Mouse (Mus musculus) liver, embryonic 15.5 days (tissue): Measurements from ENCODE around the gene Mcts2. TPM values are rescaled to one million over a fixed set of nuclear protein-coding genes. Genes with fewer than 3 reads are reported as not detected.

Source experiments
- ATAC-seq: fragments of 200-750 bp; cut with Nextera tagmentation; 2 replicates; pipeline ENCODE4 v1.8.0; 2017; ENCODE audit warnings: moderate number of reproducible peaks, mild to moderate bottlenecking, moderate library complexity; ENCODE audit not compliant: insufficient read depth
- H3K27ac ChIP-seq: fragments of 300-500 bp; sonication (generic); replicated peaks from 2 replicates; pipeline ENCODE4 v1.5.1; 2015; ENCODE audit warnings: mild to moderate bottlenecking, inconsistent platforms
- H3K27me3 ChIP-seq: fragments of 300-500 bp; sonication (generic); 2 replicates; pipeline ENCODE4 v1.6.1; 2015; ENCODE audit warnings: mild to moderate bottlenecking, inconsistent platforms
- H3K36me3 ChIP-seq: fragments of 300-500 bp; sonication (generic); replicated peaks from 2 replicates; pipeline ENCODE4 v1.6.1; 2015; ENCODE audit warnings: moderate library complexity, mild to moderate bottlenecking, inconsistent platforms
- H3K4me1 ChIP-seq: fragments of 300-500 bp; sonication (generic); replicated peaks from 2 replicates; pipeline ENCODE4 v1.6.1; 2015; ENCODE audit warnings: inconsistent platforms
- H3K4me2 ChIP-seq: fragments of 300-500 bp; sonication (generic); 2 replicates; pipeline ENCODE4 v1.6.1; 2015; ENCODE audit warnings: moderate library complexity, mild to moderate bottlenecking, inconsistent platforms
- H3K4me3 ChIP-seq: fragments of 300-500 bp; sonication (generic); replicated peaks from 2 replicates; pipeline ENCODE4 v1.5.1; 2015; ENCODE audit warnings: mild to moderate bottlenecking, inconsistent platforms
- H3K9ac ChIP-seq: fragments of 300-500 bp; sonication (generic); 2 replicates; pipeline ENCODE4 v1.6.1; 2015; ENCODE audit warnings: moderate library complexity, mild to moderate bottlenecking, inconsistent platforms
- H3K9me3 ChIP-seq: fragments of 300-500 bp; sonication (generic); replicated peaks from 2 replicates; pipeline ENCODE4 v1.6.1; 2016; ENCODE audit warnings: inconsistent platforms
- WGBS: fragments of 180-500 bp; shearing (Covaris S2); methylation state at CpG from one replicate; pipeline ENCODE4 v1.1.7; 2015; ENCODE audit warnings: mixed read lengths; ENCODE audit not compliant: insufficient replicate concordance; 5-methylcytosine and 5-hydroxymethylcytosine counted together
- polyA plus RNA-seq: library from polyadenylated mRNA; unstranded; fragments of >200 nt; fragmentation: Nextera tagmentation; extraction: Ambion mirVana; gene quantifications from 2 replicates; pipeline ENCODE4 v1.2.1, GENCODE M21; 2015

The Mcts2 gene
- polyA plus RNA-seq, 1 experiment from 2014 or later, result 12.1 TPM

DNA sequence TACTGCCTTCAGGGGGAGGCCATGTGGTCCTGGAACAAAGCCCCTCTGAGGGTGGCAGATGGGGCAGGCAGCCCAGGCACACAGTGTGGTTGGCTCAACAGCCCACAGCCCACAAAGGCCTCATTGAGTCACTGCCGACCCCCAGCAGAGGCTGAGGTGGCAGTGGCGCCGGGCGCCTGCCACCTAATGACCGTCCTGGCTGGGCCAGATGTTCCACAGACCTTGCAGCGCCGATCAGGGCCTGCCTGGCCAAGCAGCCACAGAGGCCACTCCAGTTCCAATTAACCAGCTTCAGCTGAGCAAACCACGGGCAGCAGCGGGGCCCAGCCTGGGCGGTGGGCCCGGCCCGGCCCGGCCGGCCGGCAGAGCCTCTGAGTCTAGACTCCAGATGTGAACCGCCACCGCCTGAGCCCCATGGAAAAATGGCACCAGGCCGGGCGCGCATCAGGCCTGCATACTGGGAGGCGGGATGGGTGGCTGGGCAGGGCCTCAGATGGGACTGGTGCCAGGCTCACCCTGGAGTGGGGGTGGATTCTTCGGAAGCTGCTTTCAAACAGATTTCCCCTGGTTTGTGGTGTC lies 19.2 kb downstream of the Mcts2 start:
- H3K9me3 ChIP-seq, result no peaks in the 10 kb centered on the region
- WGBS, result 88% methylated on average over 22 of the region's 22 CpGs
- H3K27ac ChIP-seq, result no peak overlapping the region
- H3K9ac ChIP-seq, result no peak overlapping the region
- peaks cover 21% of the 10 kb centered on the region for H3K4me1 ChIP-seq
- H3K4me3 ChIP-seq, result no peak overlapping the region
- peaks cover 55% of the 10 kb centered on the region for H3K36me3 ChIP-seq
- no peak overlapping the region for H3K4me2 ChIP-seq
- no peak for ATAC-seq
- H3K27me3 ChIP-seq, result no peaks in the 10 kb centered on the region

- Histone ChIP-seq H3K9me3 (no peaks in the 10 kb centered on the region), H3K36me3 (peaks cover 45% of the 10 kb centered on the region), H3K27ac (peak overlapping the region; percentile 51; the same call in 1 of the 2 replicates), H3K4me1 (peaks cover 21% of the 10 kb centered on the region), H3K4me3 (peak overlapping the region; percentile 42), H3K4me2 (peak overlapping the region; percentile 59), H3K27me3 (no peaks in the 10 kb centered on the region), H3K9ac (peak overlapping the region; percentile 44; the same call in 1 of the 2 replicates)
- no peak for ATAC-seq
- 48% methylated on average over 7 of the region's 7 CpGs for WGBS
These were observed 20.4 kb downstream of the Mcts2 start for GRCm38 (mm10) chr2:152707186-152707585.

DNA sequence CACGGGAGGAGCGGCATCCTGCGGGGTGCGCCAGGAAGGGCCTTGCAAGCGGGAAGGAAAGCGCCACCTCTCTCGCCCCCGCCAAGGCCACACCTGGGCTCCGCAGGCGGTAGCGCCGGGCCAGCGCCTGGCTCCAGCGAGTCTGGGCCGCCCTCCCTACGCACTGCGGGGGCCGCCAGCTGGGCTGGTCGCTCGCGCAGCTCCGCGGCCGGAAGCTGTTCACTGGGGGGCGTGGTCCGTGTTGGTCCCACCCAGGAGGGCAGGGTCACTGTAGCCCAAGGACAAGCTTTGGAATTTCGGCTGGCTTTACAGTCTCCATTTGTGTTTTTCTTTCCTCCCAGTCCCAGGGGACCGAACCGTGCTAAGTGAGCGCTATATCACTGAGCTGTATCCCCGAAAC lies 20.8 kb downstream of the Mcts2 start:
- peak; percentile 83 for ATAC-seq
- Histone ChIP-seq H3K9ac (peak overlapping the region; percentile 44; the same call in 1 of the 2 replicates), H3K4me1 (peaks cover 21% of the 10 kb centered on the region), H3K9me3 (no peaks in the 10 kb centered on the region), H3K27ac (peak overlapping the region; percentile 51; the same call in 1 of the 2 replicates), H3K27me3 (no peaks in the 10 kb centered on the region), H3K36me3 (peaks cover 40% of the 10 kb centered on the region), H3K4me2 (peak overlapping the region; percentile 59), H3K4me3 (peak overlapping the region; percentile 42)
- 24% methylated on average over 31 of the region's 31 CpGs for WGBS

DNA sequence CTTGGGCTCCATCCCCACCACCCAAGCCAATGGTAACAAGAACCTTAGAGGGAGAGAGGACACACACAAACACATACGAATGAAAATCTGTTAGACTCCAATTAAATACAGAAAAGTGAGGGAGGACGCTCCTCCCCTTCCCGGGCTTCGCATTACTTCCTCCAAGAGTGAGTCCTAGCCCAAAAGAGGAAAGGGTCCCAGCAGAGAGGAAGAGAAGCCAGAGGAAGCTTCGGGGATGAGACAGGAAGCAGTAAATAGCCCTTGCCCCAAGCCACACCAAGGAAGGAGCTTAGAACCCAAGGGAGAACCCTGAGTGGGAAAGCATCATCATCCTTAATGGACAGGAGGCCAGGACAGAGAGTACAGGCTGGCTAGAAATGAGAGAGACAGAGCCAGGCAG lies 22.2 kb downstream of the Mcts2 start:
- H3K4me3 ChIP-seq, result no peak overlapping the region
- 45% methylated on average over 5 of the region's 5 CpGs for WGBS
- peaks cover 27% of the 10 kb centered on the region for H3K36me3 ChIP-seq
- no peak overlapping the region for H3K9ac ChIP-seq
- H3K4me1 ChIP-seq, result peaks cover 21% of the 10 kb centered on the region
- H3K27ac ChIP-seq, result no peak overlapping the region
- H3K4me2 ChIP-seq, result no peak overlapping the region
- ATAC-seq, result no peak
- H3K27me3 ChIP-seq, result no peaks in the 10 kb centered on the region
- no peaks in the 10 kb centered on the region for H3K9me3 ChIP-seq

DNA sequence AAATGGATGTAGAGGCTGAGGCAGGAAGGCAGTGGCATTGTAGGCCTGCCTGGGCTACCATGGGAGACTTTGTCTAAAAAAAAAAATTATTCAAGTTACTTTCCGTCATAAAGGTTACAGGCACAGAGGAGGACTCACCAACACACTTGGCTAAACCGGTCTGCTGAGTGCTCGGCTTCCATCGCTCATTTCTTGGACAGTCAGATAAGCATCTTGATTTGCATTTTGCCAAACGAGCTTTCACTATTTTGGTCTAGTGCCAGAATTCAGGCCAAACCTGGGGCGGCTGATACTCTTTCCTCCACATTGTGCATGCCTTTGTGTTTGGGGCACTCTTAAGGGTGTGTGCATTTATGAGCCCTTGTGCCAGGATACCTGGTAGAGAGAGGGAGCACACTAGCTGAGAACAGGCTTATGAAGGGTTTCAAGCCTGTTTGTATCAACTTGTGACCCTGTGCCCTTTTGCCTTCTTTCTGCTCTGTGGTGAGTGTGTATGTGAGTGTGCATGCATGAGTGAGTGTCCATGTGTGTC lies 29.5 kb downstream of the Mcts2 start:
- Histone ChIP-seq H3K4me1 (no peaks in the 10 kb centered on the region), H3K9me3 (no peaks in the 10 kb centered on the region), H3K4me3 (no peak overlapping the region), H3K4me2 (no peak overlapping the region), H3K27me3 (no peaks in the 10 kb centered on the region), H3K36me3 (no peaks in the 10 kb centered on the region), H3K27ac (no peak overlapping the region), H3K9ac (no peak overlapping the region)
- 57% methylated on average over 6 of the region's 6 CpGs for WGBS
- ATAC-seq, result no peak

GRCm38 (mm10) chr2:152717652-152718051 lies 30.8 kb downstream of the Mcts2 start:
- 69% methylated on average over 11 of the region's 11 CpGs for WGBS
- Histone ChIP-seq H3K4me2 (no peak overlapping the region), H3K9me3 (no peaks in the 10 kb centered on the region), H3K36me3 (no peaks in the 10 kb centered on the region), H3K4me3 (no peak overlapping the region), H3K4me1 (no peaks in the 10 kb centered on the region), H3K27ac (no peak overlapping the region), H3K9ac (no peak overlapping the region), H3K27me3 (peaks cover 7% of the 10 kb centered on the region)
- no peak for ATAC-seq

DNA sequence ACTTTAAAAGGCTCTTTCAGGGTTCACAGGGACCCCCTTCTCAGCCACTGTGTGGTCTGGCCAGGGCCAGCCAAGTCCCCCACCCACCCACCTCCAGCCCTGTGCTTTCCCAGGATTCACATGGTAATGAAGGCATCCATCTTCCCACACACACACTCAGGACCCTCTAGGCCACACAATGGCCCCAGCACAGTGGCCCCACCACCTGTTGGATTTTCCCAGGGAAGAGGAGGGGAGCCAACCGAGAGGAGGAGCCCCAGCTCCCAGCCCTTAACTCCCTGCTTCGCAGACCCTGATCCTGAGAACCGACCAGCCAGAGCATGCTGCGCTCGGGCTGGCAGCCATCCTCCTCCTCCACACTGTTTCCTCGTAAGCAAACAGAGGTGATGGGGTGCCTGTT lies 31.2 kb downstream of the Mcts2 start:
- 62% methylated on average over 6 of the region's 6 CpGs for WGBS
- H3K4me2 ChIP-seq, result no peak overlapping the region
- no peaks in the 10 kb centered on the region for H3K36me3 ChIP-seq
- H3K27me3 ChIP-seq, result peaks cover 11% of the 10 kb centered on the region
- no peak overlapping the region for H3K4me3 ChIP-seq
- H3K4me1 ChIP-seq, result no peaks in the 10 kb centered on the region
- ATAC-seq, result no peak
- no peak overlapping the region for H3K9ac ChIP-seq
- no peaks in the 10 kb centered on the region for H3K9me3 ChIP-seq
- no peak overlapping the region for H3K27ac ChIP-seq

DNA sequence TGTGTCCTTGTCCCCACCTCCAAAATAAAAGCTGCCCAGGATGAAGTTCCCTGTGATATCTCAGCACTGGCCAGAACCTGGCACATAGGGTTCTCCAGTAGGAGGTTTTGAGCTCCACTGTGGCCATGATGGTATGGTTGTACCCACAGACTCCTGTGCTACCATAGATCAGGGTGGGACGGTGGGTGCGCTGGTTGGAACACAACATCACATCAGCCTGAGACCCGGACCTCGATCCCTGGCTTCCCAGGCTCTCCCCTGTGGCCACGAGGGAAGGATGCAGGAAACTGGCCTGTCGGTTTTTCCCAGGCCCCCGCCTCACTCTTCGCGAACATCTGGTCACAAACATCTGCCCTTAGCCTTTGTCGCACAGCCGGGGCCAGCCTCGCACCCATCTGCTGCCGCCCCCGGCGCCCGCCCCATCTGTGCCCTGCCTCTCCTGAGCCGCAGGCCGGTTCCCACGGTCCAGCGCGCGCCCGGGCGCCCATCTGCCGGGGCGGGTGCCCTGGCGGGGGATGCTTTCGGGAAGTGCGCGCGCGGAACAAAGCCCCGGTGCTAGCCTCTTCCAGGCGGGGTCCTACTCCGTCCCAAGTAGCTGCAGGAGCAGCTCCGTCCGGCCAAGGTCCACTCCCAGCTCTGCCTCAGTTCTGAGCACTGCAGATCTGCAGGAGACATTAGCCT lies 37.0 kb downstream of the Mcts2 start:
- H3K27ac ChIP-seq, result no peak overlapping the region
- peaks cover 46% of the 10 kb centered on the region for H3K27me3 ChIP-seq
- H3K4me1 ChIP-seq, result peaks cover 28% of the 10 kb centered on the region
- no peak for ATAC-seq
- H3K9ac ChIP-seq, result no peak overlapping the region
- peak overlapping the region; percentile 22 for H3K4me3 ChIP-seq
- peak overlapping the region; percentile 53 for H3K4me2 ChIP-seq
- no peaks in the 10 kb centered on the region for H3K36me3 ChIP-seq
- H3K9me3 ChIP-seq, result no peaks in the 10 kb centered on the region
- 5% methylated on average over 37 of the region's 37 CpGs for WGBS

DNA sequence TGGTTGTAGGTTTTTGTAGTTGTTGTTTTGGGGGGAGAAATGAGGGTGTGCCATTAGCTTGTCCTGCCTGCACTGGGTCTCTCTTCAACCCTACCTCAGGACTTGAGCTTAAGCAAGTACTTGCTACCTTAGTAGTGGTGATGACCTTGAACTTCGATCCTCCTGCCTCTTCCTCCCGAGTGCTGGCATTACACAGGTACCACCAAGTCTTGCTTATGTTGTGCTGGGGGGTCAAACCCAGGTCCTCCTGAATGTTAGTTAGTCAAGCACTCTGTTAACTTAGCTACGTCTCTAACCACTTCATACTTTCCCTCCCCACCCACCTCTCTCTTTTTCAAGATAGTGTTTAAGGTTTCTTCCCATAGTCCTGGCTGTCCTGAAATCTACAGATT lies 37.5 kb downstream of the Mcts2 start:
- no peak overlapping the region for H3K4me3 ChIP-seq
- H3K4me1 ChIP-seq, result peaks cover 34% of the 10 kb centered on the region
- H3K27me3 ChIP-seq, result peaks cover 46% of the 10 kb centered on the region
- 46% methylated on average over 3 of the region's 3 CpGs for WGBS
- H3K4me2 ChIP-seq, result peak overlapping the region; percentile 53; the same call in 1 of the 2 replicates
- H3K36me3 ChIP-seq, result no peaks in the 10 kb centered on the region
- ATAC-seq, result no peak
- no peaks in the 10 kb centered on the region for H3K9me3 ChIP-seq
- H3K27ac ChIP-seq, result no peak overlapping the region
- no peak overlapping the region for H3K9ac ChIP-seq

DNA sequence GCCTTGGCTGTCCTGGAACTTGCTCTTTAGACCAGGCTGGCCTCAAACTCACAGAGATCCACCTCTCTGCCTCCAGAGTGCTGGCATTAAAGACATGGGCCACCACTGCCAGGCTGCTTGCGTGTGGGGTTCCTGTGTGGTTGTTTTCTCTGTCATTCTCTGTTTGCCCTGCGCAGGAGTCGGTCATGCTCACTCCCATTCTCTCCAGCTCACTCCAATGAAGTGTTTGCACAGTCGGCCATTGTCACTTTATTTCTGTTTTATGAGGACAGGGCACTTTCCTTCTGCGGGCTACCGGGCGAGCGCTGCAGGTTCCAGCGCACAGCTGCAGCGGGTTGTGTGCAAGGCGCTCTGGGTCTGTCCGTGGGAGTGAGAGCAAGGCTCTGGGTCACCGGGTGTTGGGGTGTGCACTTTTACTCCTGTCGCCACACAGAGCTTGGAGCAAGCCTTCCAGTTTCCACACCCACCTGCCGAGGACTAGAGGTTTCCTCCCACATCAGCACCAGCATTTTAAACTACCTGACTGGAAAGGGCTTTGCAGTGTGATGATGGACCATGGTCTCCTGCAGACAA lies 38.4 kb downstream of the Mcts2 start:
- H3K27me3 ChIP-seq, result peaks cover 46% of the 10 kb centered on the region
- H3K4me1 ChIP-seq, result peaks cover 42% of the 10 kb centered on the region
- H3K9ac ChIP-seq, result no peak overlapping the region
- H3K36me3 ChIP-seq, result no peaks in the 10 kb centered on the region
- ATAC-seq, result no peak
- no peak overlapping the region for H3K4me3 ChIP-seq
- WGBS, result 69% methylated on average over 15 of the region's 15 CpGs
- H3K4me2 ChIP-seq, result no peak overlapping the region
- H3K27ac ChIP-seq, result no peak overlapping the region
- H3K9me3 ChIP-seq, result no peaks in the 10 kb centered on the region

DNA sequence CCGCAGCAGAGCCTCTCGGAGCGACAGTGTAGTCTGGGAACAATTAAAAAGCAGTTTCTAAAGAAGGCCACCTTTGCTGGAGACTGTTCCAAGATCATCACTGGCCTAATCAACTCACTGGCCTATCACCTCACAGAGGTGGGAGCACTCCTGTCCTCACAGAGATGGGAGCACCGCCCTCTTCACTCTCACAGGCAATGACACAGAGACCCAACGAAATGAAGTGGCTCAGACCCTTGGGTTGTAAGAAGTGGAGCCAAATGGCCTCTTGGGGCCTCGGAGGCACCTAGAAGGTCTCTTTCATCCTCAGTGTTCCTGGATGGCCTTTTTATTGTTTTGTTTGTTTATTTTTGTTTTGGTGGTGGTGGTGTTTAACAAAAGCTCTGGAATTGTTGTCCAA lies 39.4 kb downstream of the Mcts2 start:
- H3K27ac ChIP-seq, result no peak overlapping the region
- 77% methylated on average over 6 of the region's 6 CpGs for WGBS
- no peak overlapping the region for H3K9ac ChIP-seq
- no peaks in the 10 kb centered on the region for H3K9me3 ChIP-seq
- peaks cover 42% of the 10 kb centered on the region for H3K4me1 ChIP-seq
- H3K4me3 ChIP-seq, result no peak overlapping the region
- ATAC-seq, result no peak
- peaks cover 46% of the 10 kb centered on the region for H3K27me3 ChIP-seq
- H3K4me2 ChIP-seq, result no peak overlapping the region
- no peaks in the 10 kb centered on the region for H3K36me3 ChIP-seq
